Mouse (Mus musculus) intestine, postnatal 0 days (tissue): ENCODE measurements at regions not wholly inside any gene's neighbourhood (a gene's known extent, or its start where the extent isn't known, plus 50 kb on each side); places are given as distances from the start of the nearest gene placed in this dataset.

ENCODE experiments used
- ATAC-seq: fragments of 200-750 bp; cut with Nextera tagmentation; 2 replicates; pipeline ENCODE4 v1.8.0; 2017; ENCODE audit warnings: mild to moderate bottlenecking, moderate TSS enrichment, moderate library complexity
- H3K27ac ChIP-seq: fragments of 300-500 bp; sonication (generic); 2 replicates; pipeline ENCODE4 v1.5.1; 2014; ENCODE audit warnings: mild to moderate bottlenecking, low read depth, low read length, moderate library complexity
- H3K27me3 ChIP-seq: fragments of 300-500 bp; sonication (generic); replicated peaks from 2 replicates; pipeline ENCODE4 v1.6.1; 2014; ENCODE audit warnings: low read length, mixed read lengths; ENCODE audit not compliant: control insufficient read depth, insufficient read depth
- H3K36me3 ChIP-seq: fragments of 300-500 bp; sonication (generic); 2 replicates; pipeline ENCODE4 v1.6.1; 2014; ENCODE audit warnings: mild to moderate bottlenecking, moderate library complexity; ENCODE audit not compliant: control insufficient read depth, insufficient read depth
- H3K4me1 ChIP-seq: fragments of 300-500 bp; sonication (generic); replicated peaks from 2 replicates; pipeline ENCODE4 v1.6.1; 2014; ENCODE audit warnings: antibody characterized with exemption, low read length, mixed read lengths; ENCODE audit not compliant: control insufficient read depth, insufficient read depth
- H3K4me2 ChIP-seq: fragments of 300-500 bp; sonication (generic); replicated peaks from 2 replicates; pipeline ENCODE4 v1.6.1; 2014; ENCODE audit warnings: low read depth, mild to moderate bottlenecking, moderate library complexity
- H3K4me3 ChIP-seq: fragments of 300-500 bp; sonication (generic); 2 replicates; pipeline ENCODE4 v1.5.1; 2014; ENCODE audit warnings: low read depth, low read length
- H3K9ac ChIP-seq: fragments of 300-500 bp; sonication (generic); 2 replicates; pipeline ENCODE4 v1.6.1; 2014; ENCODE audit warnings: mild to moderate bottlenecking, low read depth, low read length
- H3K9me3 ChIP-seq: fragments of 300-500 bp; sonication (generic); 2 replicates; pipeline ENCODE4 v1.6.1; 2016; ENCODE audit warnings: mixed run types; ENCODE audit not compliant: control insufficient read depth
- CTCF ChIP-seq: sonication (generic); IDR thresholded peaks from 2 replicates; pipeline ENCODE4 v1.5.1; 2016; ENCODE audit warnings: low read depth, mild to moderate bottlenecking, control low read depth, antibody characterized with exemption, moderate library complexity
- WGBS: fragments of 180-500 bp; shearing (Covaris S2); extraction: QIAGEN DNeasy Blood & Tissue Kit; methylation state at CpG from one replicate; pipeline ENCODE4 v1.1.7; 2014; 5-methylcytosine and 5-hydroxymethylcytosine counted together

GRCm38 (mm10) chr1:30362072-30362769, 511.5 kb downstream of the Phf3 start:
- Histone ChIP-seq H3K4me1 (no peaks in the 10 kb centered on the region), H3K9ac (no peak overlapping the region), H3K4me3 (no peak overlapping the region), H3K27ac (no peak overlapping the region), H3K36me3 (no peaks in the 10 kb centered on the region), H3K27me3 (no peaks in the 10 kb centered on the region), H3K9me3 (no peaks in the 10 kb centered on the region), H3K4me2 (no peak overlapping the region)
- no peak for ATAC-seq
- no peak for TF ChIP-seq CTCF
- 84% methylated on average over 7 of the region's 7 CpGs for WGBS

DNA sequence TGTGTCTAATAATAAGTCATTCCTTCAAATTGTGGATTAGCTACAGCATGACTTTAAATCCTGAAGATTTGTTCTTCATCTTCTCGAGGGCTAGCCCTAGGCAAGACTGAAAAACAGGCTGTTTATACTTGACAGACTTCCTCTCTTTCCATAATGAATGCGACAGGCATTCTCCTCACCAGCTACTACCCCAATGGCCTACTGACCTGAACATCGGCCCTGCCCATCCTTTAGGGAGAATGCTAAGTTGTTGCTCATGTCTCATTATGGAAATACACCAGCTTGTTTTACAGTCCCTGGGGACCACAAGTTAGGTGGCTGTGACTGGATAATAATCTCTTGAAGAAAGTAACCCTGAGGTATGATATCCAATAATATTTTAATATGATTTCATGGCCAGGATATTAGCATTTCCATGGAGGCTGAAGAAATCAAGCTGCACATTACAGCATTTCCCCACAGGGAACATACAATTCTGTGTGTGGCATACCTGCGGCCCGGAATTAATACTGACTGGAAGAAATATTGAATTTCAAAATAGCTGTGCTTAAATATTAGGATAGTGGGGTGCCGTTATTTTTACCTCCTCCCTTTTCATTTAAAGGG, 553.0 kb downstream of the Phf3 start:
- no peak overlapping the region for H3K4me3 ChIP-seq
- TF ChIP-seq CTCF: no peak
- 78% methylated on average over 6 of the region's 6 CpGs for WGBS
- no peak overlapping the region for H3K9ac ChIP-seq
- no peak for ATAC-seq
- H3K4me2 ChIP-seq: no peak overlapping the region
- no peaks in the 10 kb centered on the region for H3K36me3 ChIP-seq
- H3K27ac ChIP-seq: no peak overlapping the region
- no peaks in the 10 kb centered on the region for H3K4me1 ChIP-seq
- H3K27me3 ChIP-seq: no peaks in the 10 kb centered on the region
- no peaks in the 10 kb centered on the region for H3K9me3 ChIP-seq

DNA sequence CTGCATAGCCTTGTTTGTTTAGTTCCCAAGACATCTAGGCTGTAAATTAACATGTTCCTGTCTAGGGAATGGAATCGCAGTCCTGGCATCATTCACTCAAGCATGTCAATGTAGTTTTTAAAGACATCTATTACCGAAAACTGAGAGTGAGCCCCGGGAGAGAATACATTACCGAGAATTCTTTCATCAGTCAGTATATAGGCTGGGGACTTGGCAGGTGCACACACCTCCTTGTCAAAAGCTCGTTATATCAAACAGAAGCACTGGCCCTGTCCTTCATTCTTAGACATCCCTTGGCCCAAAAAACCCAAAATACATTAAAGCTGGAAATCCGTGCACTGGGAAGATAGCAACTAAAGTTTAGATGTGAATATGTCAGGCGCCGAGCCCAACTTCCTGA, 555.5 kb downstream of the Phf3 start:
- H3K4me3 ChIP-seq: no peak overlapping the region
- H3K27me3 ChIP-seq: no peaks in the 10 kb centered on the region
- no peaks in the 10 kb centered on the region for H3K36me3 ChIP-seq
- no peak overlapping the region for H3K9ac ChIP-seq
- no peak for ATAC-seq
- H3K4me2 ChIP-seq: no peak overlapping the region
- H3K9me3 ChIP-seq: no peaks in the 10 kb centered on the region
- no peak overlapping the region for H3K27ac ChIP-seq
- WGBS: 89% methylated on average over 8 of the region's 8 CpGs
- no peak for TF ChIP-seq CTCF
- H3K4me1 ChIP-seq: no peaks in the 10 kb centered on the region

- Histone ChIP-seq H3K4me2 (no peak overlapping the region), H3K4me1 (no peaks in the 10 kb centered on the region), H3K9ac (no peak overlapping the region), H3K9me3 (no peaks in the 10 kb centered on the region), H3K4me3 (no peak overlapping the region), H3K27me3 (no peaks in the 10 kb centered on the region), H3K27ac (no peak overlapping the region), H3K36me3 (no peaks in the 10 kb centered on the region)
- ATAC-seq: no peak
- TF ChIP-seq CTCF: no peak
- WGBS: 65% methylated on average over 2 of the region's 2 CpGs
Measured at GRCm38 (mm10) chr1:30289073-30289472, 584.6 kb downstream of the Phf3 start.

GRCm38 (mm10) chr1:30262418-30262817, 611.3 kb downstream of the Phf3 start:
- H3K27ac ChIP-seq: no peak overlapping the region
- no peak overlapping the region for H3K4me2 ChIP-seq
- H3K36me3 ChIP-seq: no peaks in the 10 kb centered on the region
- 31% methylated on average over 2 of the region's 2 CpGs for WGBS
- ATAC-seq: no peak
- no peaks in the 10 kb centered on the region for H3K9me3 ChIP-seq
- no peak for TF ChIP-seq CTCF
- H3K9ac ChIP-seq: no peak overlapping the region
- H3K4me1 ChIP-seq: no peaks in the 10 kb centered on the region
- no peaks in the 10 kb centered on the region for H3K27me3 ChIP-seq
- no peak overlapping the region for H3K4me3 ChIP-seq

DNA sequence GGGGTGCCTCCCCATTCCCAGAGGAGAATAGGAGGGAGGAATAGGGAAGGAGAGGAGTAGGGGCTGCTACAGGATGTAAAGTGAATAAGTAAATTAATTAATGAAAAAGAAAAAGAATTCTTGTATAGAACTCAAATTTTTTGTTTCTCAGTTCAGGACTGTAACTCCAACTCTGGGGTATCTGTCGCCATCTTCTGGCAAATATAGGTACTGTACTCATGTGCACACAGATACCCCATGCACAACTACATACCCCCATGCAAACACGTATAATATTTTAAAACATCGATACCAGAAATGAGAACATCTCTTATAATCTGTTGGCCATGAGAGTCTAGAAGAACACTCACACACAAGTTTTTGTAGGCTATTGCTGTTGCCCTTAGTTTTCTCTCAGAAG, 614.2 kb downstream of the Phf3 start:
- Histone ChIP-seq H3K9me3 (no peaks in the 10 kb centered on the region), H3K27ac (no peak overlapping the region), H3K4me3 (no peak overlapping the region), H3K4me1 (no peaks in the 10 kb centered on the region), H3K9ac (no peak overlapping the region), H3K27me3 (no peaks in the 10 kb centered on the region), H3K36me3 (no peaks in the 10 kb centered on the region), H3K4me2 (no peak overlapping the region)
- WGBS: 71% methylated on average over 3 of the region's 3 CpGs
- peak; percentile 39 for TF ChIP-seq CTCF
- ATAC-seq: no peak
